Mouse (Mus musculus) intestine, postnatal 0 days (tissue): ENCODE measurements around the gene Olfr341. TPM values are rescaled to one million over a fixed set of nuclear protein-coding genes. Genes with fewer than 3 reads are reported as not detected.

Experiments used
- ATAC-seq: fragments of 200-750 bp; cut with Nextera tagmentation; 2 replicates; pipeline ENCODE4 v1.8.0; 2017; ENCODE audit warnings: mild to moderate bottlenecking, moderate TSS enrichment, moderate library complexity
- H3K27ac ChIP-seq: fragments of 300-500 bp; sonication (generic); 2 replicates; pipeline ENCODE4 v1.5.1; 2014; ENCODE audit warnings: mild to moderate bottlenecking, low read depth, low read length, moderate library complexity
- H3K27me3 ChIP-seq: fragments of 300-500 bp; sonication (generic); replicated peaks from 2 replicates; pipeline ENCODE4 v1.6.1; 2014; ENCODE audit warnings: low read length, mixed read lengths; ENCODE audit not compliant: control insufficient read depth, insufficient read depth
- H3K36me3 ChIP-seq: fragments of 300-500 bp; sonication (generic); 2 replicates; pipeline ENCODE4 v1.6.1; 2014; ENCODE audit warnings: mild to moderate bottlenecking, moderate library complexity; ENCODE audit not compliant: control insufficient read depth, insufficient read depth
- H3K4me1 ChIP-seq: fragments of 300-500 bp; sonication (generic); replicated peaks from 2 replicates; pipeline ENCODE4 v1.6.1; 2014; ENCODE audit warnings: antibody characterized with exemption, low read length, mixed read lengths; ENCODE audit not compliant: control insufficient read depth, insufficient read depth
- H3K4me2 ChIP-seq: fragments of 300-500 bp; sonication (generic); replicated peaks from 2 replicates; pipeline ENCODE4 v1.6.1; 2014; ENCODE audit warnings: low read depth, mild to moderate bottlenecking, moderate library complexity
- H3K4me3 ChIP-seq: fragments of 300-500 bp; sonication (generic); 2 replicates; pipeline ENCODE4 v1.5.1; 2014; ENCODE audit warnings: low read depth, low read length
- H3K9ac ChIP-seq: fragments of 300-500 bp; sonication (generic); 2 replicates; pipeline ENCODE4 v1.6.1; 2014; ENCODE audit warnings: mild to moderate bottlenecking, low read depth, low read length
- H3K9me3 ChIP-seq: fragments of 300-500 bp; sonication (generic); 2 replicates; pipeline ENCODE4 v1.6.1; 2016; ENCODE audit warnings: mixed run types; ENCODE audit not compliant: control insufficient read depth
- CTCF ChIP-seq: sonication (generic); IDR thresholded peaks from 2 replicates; pipeline ENCODE4 v1.5.1; 2016; ENCODE audit warnings: low read depth, mild to moderate bottlenecking, control low read depth, antibody characterized with exemption, moderate library complexity
- WGBS: fragments of 180-500 bp; shearing (Covaris S2); extraction: QIAGEN DNeasy Blood & Tissue Kit; methylation state at CpG from one replicate; pipeline ENCODE4 v1.1.7; 2014; 5-methylcytosine and 5-hydroxymethylcytosine counted together
- polyA plus RNA-seq: library from polyadenylated mRNA; unstranded; fragments of >200 nt; fragmentation: Nextera tagmentation; extraction: Ambion mirVana; gene quantifications from 2 replicates; pipeline ENCODE4 v1.2.1, GENCODE M21; 2015

Olfr341 gene
- not detected in 2 replicates for polyA plus RNA-seq

DNA sequence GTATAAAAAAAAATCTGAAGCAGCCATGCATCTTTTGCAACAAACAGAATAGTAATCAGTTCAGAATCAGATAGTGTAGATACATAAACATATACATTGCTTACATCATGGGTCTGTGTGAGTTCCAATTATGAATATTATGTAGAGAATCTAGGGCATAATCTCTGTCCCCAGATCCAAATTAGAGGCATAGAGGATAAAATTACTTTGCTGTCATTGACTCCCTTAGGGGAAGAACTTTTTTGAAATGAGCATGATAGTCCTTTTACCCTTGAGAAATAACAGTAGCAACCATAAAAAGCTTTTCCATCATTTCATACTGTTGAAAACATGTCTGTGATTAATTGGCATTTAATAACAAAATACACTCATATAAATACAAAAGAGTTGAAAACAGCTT lies at the start of gene Olfr341:
Gene Olfr341 (minus strand): TSS at position 101 of the 400 bp plus-strand sequence.
- no peak for ATAC-seq
- TF ChIP-seq CTCF, result no peak
- H3K4me1 ChIP-seq, result no peaks in the 10 kb centered on the region
- H3K4me2 ChIP-seq, result no peak within 1 kb of the TSS
- no peak within 1 kb of the TSS for H3K27ac ChIP-seq
- H3K36me3 ChIP-seq, result no peaks in the 10 kb centered on the region
- no peak within 1 kb of the TSS for H3K4me3 ChIP-seq
- no peak within 1 kb of the TSS for H3K9ac ChIP-seq
- H3K9me3 ChIP-seq, result no peaks in the 10 kb centered on the region
- H3K27me3 ChIP-seq, result no peaks in the 10 kb centered on the region

DNA sequence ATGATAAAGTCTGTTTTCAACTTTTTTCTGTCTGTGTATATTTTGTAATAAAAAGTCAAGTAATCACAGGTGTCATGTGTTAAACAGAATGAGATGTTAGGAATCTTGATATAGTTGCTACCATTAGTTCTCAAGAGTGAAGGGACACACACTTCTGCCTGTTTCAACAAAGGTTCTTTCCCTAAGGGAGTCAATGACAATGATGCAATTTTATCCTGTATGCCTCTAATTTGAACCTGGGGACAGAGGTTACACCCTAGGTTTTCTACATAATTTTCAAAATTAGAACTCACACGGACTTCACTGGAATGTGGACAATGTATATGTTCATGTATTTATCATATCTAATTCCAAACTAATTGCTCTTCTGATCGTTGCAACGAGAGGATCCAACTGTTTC lies 42.4 kb upstream of the Olfr341 start, which contains the start of gene Olfr342:
Gene Olfr342 (plus strand): TSS at position 301 of the 400 bp plus-strand sequence.
- Histone ChIP-seq H3K27me3 (no peaks in the 10 kb centered on the region), H3K27ac (no peak within 1 kb of the TSS), H3K9ac (no peak within 1 kb of the TSS), H3K4me2 (no peak within 1 kb of the TSS), H3K36me3 (no peaks in the 10 kb centered on the region), H3K4me1 (no peaks in the 10 kb centered on the region), H3K4me3 (no peak within 1 kb of the TSS), H3K9me3 (0 out of 2 replicates have a peak, but pooled peaks cover 2% of the 10 kb centered on the region)
- no peak for TF ChIP-seq CTCF
- WGBS, result 62% methylated on average over 3 of the region's 3 CpGs
- no peak for ATAC-seq

DNA sequence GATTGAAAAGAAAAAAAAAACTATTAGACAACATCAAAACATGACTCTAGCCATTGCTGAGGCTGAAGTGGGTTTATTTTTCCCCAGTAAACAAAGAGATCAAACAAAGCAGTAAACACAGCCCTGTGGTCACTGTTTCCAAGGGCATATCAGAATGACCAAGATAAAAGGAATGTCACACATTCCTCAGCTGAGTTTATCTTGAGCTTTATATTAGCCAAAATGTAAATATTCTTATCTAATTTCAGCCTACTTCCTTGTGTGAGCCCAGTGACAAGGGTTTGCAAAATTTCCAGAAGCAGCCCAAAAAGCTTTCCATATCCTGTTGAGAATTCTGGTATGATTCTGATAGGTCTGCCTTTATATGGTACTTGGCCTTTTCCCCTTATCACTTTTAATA lies 8.6 kb downstream of the Olfr341 start:
- TF ChIP-seq CTCF, result no peak
- Histone ChIP-seq H3K27ac (no peak overlapping the region), H3K27me3 (no peaks in the 10 kb centered on the region), H3K4me2 (no peak overlapping the region), H3K4me1 (no peaks in the 10 kb centered on the region), H3K9me3 (no peaks in the 10 kb centered on the region), H3K4me3 (no peak overlapping the region), H3K36me3 (no peaks in the 10 kb centered on the region), H3K9ac (no peak overlapping the region)
- no peak for ATAC-seq

DNA sequence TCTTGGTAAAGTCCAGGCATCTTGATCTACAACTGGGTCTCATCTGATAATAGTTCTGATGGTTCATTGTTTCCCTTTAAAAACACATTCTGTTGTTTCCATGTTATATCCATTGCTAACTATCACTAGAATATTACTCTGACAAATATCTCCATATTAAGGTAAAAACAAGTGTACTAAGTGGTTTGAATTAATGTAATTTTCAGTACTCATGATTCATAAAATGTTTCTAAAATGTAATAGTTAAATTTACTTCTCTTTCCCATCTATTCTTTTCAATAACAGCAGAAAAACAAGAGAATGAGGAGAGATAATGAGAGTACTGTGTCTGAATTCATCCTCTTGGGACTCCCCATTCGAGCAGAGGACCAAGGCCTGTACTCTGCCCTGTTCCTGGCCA lies 30.0 kb downstream of the Olfr341 start, which contains the start of gene Olfr340:
Gene Olfr340 (plus strand): TSS at position 301 of the 400 bp plus-strand sequence.
- Histone ChIP-seq H3K27ac (no peak within 1 kb of the TSS), H3K4me2 (no peak within 1 kb of the TSS), H3K9me3 (no peaks in the 10 kb centered on the region), H3K4me3 (no peak within 1 kb of the TSS), H3K9ac (no peak within 1 kb of the TSS), H3K36me3 (no peaks in the 10 kb centered on the region), H3K4me1 (no peaks in the 10 kb centered on the region), H3K27me3 (no peaks in the 10 kb centered on the region)
- 55% methylated on average over 1 of the region's 1 CpGs for WGBS
- TF ChIP-seq CTCF, result no peak
- no peak for ATAC-seq

Other genes starting within 250 kb of the Olfr341 start
- gene Olfr338, start 108.9 kb downstream of the Olfr341 start, polyA plus RNA-seq, result not detected in 2 replicates
- gene Olfr339, start 63.5 kb downstream of the Olfr341 start, polyA plus RNA-seq, result not detected in 2 replicates
- gene Olfr340, start 29.9 kb downstream of the Olfr341 start, polyA plus RNA-seq, result not detected in 2 replicates
- not detected in 2 replicates for gene Olfr342, start 42.5 kb upstream of the Olfr341 start, polyA plus RNA-seq
- gene Olfr344, start 84.2 kb upstream of the Olfr341 start, polyA plus RNA-seq, result not detected in 2 replicates
- not detected in 2 replicates for gene Olfr345, start 157.6 kb upstream of the Olfr341 start, polyA plus RNA-seq
- not detected in 2 replicates for gene Olfr346, start 203.3 kb upstream of the Olfr341 start, polyA plus RNA-seq
- gene Olfr347, start 249.4 kb upstream of the Olfr341 start, polyA plus RNA-seq, result not detected in 2 replicates